Mouse (Mus musculus): ENCODE measurements around the gene Arf1. TPM values are rescaled to one million over a fixed set of nuclear protein-coding genes. Genes with fewer than 3 reads are reported as not detected.

Gene Arf1
- total RNA-seq, 2 experiments from 2014 or later, result 264 to 267 TPM

GRCm38 (mm10) chr11:59192059-59192386 is 36.0 kb downstream of the Arf1 start, which contains the start of gene Guk1:
Gene Guk1, minus strand, starts transcription at chr11:59192212.
- DNase-seq (ENCODE audit: low spot score in 2 of 2), result no peak

GRCm38 (mm10) chr11:59191231-59192058 is 36.6 kb downstream of the Arf1 start:
- peak; percentile 77 to 85 for DNase-seq (ENCODE audit: low spot score in 2 of 2)

GRCm38 (mm10) chr11:59187706-59188105 is 40.4 kb downstream of the Arf1 start:
- DNase-seq (ENCODE audit: low spot score in 2 of 2), result no peak

DNA sequence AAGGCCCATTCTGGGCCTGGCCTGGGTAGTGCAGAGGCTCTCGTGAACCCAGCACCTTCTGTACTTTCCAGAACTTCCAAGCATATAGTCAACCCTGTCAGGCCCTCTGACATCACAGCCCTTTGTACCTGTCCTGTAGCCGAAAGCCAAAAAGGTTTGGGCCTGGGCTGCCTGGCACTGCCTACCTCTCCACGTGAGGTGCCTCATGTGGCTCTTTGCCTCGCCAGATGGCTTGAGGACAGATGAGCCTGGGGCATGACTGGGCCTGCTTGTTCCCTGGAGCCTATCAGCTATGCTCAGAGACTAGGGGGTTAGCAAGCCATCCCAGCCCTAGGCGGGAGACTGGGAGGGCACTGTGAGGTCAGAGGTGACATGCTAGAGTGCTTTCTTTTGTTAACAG is 42.6 kb downstream of the Arf1 start:
- no peak for DNase-seq (ENCODE audit: low spot score in 2 of 2)

GRCm38 (mm10) chr11:59183821-59184220 is 44.2 kb downstream of the Arf1 start:
- peak in 1 of 2 experiments; percentile 54 for DNase-seq (ENCODE audit: low spot score in 2 of 2)

- DNase-seq (ENCODE audit: low spot score in 2 of 2), result peak in 1 of 2 experiments; percentile 62
These were observed 45.2 kb downstream of the Arf1 start, which contains the start of gene Gjc2 for GRCm38 (mm10) chr11:59182864-59183331. Gene Gjc2, minus strand, starts transcription at chr11:59183213.

GRCm38 (mm10) chr11:59176921-59177320 is 51.1 kb downstream of the Arf1 start:
- no peak for DNase-seq (ENCODE audit: low spot score in 2 of 2)

DNA sequence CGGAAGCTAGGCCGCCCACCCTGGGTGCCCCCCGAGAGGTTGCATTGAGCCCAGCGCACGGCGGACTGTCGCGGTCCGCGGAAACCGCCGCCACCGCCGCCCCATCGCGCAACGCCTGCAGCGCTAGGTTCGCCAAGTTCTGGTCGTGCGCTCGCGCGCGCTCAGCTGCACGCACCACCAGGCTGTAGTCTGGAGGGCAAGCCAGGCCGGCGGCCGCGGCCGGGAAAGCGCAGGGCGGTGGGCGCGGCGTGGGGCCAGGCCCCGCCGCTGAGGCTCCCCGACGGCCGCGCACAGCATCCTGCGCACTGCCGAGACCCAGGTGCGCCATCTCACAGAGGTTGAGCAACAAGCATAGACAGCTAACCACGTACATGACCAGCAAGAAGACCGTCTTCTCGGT is 51.6 kb downstream of the Arf1 start:
- no peak for DNase-seq (ENCODE audit: low spot score in 2 of 2)

- DNase-seq (ENCODE audit: low spot score in 2 of 2), result no peak
These were observed 53.8 kb downstream of the Arf1 start for GRCm38 (mm10) chr11:59174189-59174838.

GRCm38 (mm10) chr11:59170549-59170948 is 57.5 kb downstream of the Arf1 start:
- DNase-seq (ENCODE audit: low spot score in 2 of 2), result no peak

DNA sequence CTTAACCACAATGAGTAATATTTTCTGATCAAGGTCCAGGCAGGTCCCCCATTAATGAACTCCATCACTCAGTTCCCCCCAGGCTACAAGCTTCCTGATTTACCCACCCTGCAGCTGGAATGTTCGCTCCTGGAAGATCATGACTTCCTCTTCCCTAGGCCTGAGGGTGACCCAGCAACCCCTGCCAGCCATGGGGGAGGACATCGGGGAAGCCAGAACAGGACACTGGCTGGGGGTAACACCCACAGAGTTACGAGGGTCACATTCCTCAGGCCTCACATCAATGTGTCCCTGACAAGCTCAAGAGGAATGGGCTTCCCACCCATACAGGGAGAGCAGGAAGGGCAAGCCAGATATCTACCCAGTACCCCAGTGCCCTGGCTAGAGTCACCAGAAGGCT is 58.3 kb downstream of the Arf1 start:
- DNase-seq (ENCODE audit: low spot score in 2 of 2), result no peak

DNA sequence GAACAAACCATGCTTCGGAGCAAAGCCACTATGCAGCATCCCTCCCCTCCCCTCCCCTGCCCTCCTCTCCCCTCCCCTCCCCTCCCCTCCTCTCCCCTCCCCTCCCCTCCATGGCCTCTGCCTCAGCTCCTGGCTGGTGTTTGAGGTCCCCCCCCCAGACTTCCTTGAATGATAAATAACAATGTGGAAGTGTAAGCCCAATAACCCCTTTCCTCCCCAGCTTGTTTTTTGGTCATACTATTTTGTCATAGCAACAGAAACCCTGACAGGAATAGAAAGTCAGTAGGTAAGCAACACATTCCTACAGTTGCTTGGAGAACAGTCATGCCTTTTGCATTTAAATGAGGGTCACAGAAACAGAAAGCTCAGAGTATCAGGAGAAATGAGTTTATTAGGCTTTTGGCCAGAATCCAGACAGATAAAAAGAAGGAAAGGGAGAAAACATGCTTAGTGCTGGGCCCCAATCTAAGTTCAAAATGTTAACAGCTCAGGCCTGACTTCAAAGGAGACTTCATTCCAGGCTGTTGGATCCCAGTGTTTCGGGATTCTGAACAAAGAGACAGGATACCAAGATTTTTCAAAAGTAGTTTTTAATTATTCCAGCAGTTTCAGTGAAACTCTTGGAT is 62.3 kb downstream of the Arf1 start:
- no peak for DNase-seq (ENCODE audit: low spot score in 2 of 2)

DNA sequence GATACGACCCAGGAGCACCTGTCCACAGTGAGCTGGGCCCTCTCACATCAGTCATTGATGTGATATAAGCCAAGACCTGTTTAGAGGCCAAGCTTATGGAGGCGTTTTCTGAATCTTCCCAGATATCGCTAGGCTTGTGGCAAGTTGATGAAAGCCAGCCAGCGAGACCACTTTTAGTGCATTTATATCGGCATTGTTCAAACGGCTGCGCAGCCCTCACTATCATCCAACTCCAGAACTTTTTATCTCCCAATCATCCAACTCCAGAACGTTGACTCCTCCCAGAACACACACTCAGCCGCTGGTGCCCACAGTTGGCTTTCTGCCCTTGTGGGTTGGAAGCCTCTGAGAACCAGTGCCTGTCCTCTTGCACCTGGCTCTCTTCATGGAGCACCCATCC is 63.7 kb downstream of the Arf1 start:
- DNase-seq (ENCODE audit: low spot score in 2 of 2), result no peak

DNA sequence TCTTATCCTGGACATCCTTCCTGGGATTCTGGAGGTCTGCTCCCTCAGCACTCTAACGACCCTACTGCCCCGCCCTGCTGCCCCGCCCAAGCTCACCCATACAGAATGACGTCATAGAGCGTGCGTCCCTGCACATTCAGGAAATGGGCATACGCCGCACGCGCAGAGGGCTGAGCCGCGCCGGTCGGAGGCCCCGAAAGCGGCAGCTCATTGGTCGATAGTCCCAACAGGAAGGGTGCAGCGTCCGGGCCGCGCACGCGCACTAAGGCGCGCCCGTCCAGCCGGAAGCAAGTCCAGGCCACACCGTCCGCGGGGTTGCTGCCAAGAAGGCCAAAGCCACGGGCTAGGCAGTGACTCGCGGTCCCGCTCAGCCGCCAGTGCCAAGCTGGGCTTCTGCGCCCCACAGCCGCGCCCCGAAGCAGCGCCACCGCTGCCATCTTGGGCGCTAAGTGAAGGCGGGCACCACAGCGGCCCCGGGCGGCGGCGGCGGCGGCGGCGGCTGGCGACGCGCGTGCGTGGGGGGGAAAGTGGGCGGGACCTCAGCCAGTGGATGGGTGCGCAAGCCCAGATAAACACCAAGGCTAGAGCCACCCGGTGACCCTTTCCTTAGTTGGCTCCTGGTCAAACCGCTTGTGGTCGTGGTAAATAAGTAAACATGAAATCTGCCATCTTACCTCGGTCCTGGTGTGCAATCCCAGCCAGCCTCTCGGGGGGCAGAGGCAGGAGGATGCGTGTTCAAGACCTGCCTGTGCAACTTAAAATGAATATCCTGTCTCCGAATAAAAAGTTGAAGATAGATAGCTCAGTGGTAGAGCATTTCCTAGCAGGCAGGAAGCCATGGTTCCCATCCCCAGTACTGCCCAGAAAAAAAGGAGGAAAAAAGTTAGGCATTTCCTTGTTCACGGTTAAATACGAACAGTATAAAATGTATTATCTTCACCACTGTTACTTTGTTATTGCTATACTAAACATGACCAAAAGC is 64.5 kb downstream of the Arf1 start, which contains the start of gene Iba57:
TSS of gene Iba57 (minus strand) at position 485 of the 982 bp plus-strand sequence.
- DNase-seq (ENCODE audit: low spot score in 2 of 2), result peak; percentile 90 to 95

- DNase-seq (ENCODE audit: low spot score in 2 of 2), result no peak
These were observed 65.4 kb downstream of the Arf1 start for GRCm38 (mm10) chr11:59162443-59163254.

Other genes starting within 250 kb of the Arf1 start
- 100 to 1,000 TPM; 462 to 554 TPM for gene Obscn, start 91.9 kb downstream of the Arf1 start, total RNA-seq (2021)
- gene Iba57, start 64.5 kb downstream of the Arf1 start, total RNA-seq (2021), result 10 to 100 TPM in 1 of 2 experiments, 1 to 10 TPM in 1; 9.9 to 10.0 TPM
- 1 to 10 TPM; 1.7 to 2.1 TPM for gene Gjc2, start 45.1 kb downstream of the Arf1 start, total RNA-seq (2021)
- 10 to 100 TPM; 27.4 to 29.9 TPM for gene Guk1, start 36.1 kb downstream of the Arf1 start, total RNA-seq (2021)
- gene Mrpl55, start 25.8 kb downstream of the Arf1 start, total RNA-seq (2021), result 10 to 100 TPM; 29.8 to 35.1 TPM
- 1 to 10 TPM; 7.8 to 8.1 TPM for gene 2310033P09Rik, start 19.9 kb downstream of the Arf1 start, total RNA-seq (2021)
- not detected for gene Wnt3a, start 62.5 kb upstream of the Arf1 start, total RNA-seq (2021)
- gene Wnt9a, start 78.7 kb upstream of the Arf1 start, total RNA-seq (2021), result 10 to 100 TPM; 12.8 to 15.4 TPM
- not detected for gene Prss38, start 147.4 kb upstream of the Arf1 start, total RNA-seq (2021)
- gene Jmjd4, start 221.8 kb upstream of the Arf1 start, total RNA-seq (2021), result 10 to 100 TPM in 1 of 2 experiments, 1 to 10 TPM in 1; 8.5 to 10.0 TPM
- gene Snap47, start 222.9 kb upstream of the Arf1 start, total RNA-seq (2021), result 10 to 100 TPM; 34.8 to 40.9 TPM
- gene Zfp867, start 244.2 kb upstream of the Arf1 start, total RNA-seq (2021), result 1 to 10 TPM; 5.7 to 6.1 TPM

Measured in gastrocnemius, postnatal 4 days (tissue).